Mouse (Mus musculus): ENCODE data around the gene Fbxo6.
"Not testable (repeated sequence)": the region's sequence is repeated elsewhere in the genome, so short reads cannot be mapped to it uniquely, and the experiment has no call there.

Fbxo6 gene

GRCm38 (mm10) chr4:148151267-148152168, at the start of gene Fbxo6:
Gene Fbxo6 (minus strand): TSS chr4:148152140.
- DNase-seq (ENCODE audit: low spot score) = no peak

DNA sequence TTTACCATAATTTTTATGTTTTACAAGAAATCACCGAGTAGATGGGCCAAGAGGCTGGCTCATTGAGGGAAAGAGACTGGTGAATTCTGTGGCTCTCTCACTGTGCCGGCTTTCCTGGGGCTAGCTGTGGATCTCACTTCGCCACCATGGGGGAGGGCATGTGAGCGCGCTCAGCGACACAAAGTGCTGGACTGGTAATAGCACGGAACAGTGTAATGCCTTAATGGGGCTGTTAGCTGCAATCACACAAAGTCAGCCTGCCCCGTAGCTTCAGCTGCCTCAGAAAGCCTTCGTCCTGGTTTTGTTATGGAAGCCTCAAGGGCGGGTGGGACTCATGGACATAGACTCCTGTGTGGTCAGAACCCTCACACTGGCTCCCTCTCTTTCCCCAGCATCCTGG, 46.8 kb upstream of the Fbxo6 start:
- DNase-seq (ENCODE audit: low spot score) = no peak

- no peak for DNase-seq (ENCODE audit: low spot score)
Observed at GRCm38 (mm10) chr4:148194400-148194799, 42.5 kb upstream of the Fbxo6 start.

DNA sequence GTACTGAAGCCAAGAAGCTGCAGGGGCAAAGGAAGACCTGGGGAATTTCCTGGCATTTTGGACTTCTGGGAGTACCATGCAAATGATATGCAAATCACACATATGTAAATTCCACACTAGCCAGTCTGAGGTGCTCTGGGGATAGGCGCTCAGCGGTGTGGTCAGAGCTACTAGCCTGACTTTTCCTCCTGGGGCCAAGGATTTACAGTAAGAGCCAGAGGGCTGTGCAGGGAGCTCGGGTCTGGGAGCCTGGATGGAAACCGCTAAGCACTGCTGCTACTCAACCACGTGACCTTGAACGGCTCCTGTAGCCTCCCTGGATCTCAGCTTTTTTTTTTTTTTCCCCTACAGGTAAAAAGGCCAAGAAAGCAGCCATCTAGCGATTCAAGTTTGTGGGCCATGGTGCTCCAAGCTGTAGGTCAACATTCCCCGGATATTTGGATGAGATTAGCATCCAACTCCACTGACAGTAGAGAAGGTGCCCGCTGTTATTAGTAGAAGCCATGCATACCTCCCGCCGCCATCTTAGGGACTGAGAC, 40.8 kb upstream of the Fbxo6 start:
- no peak for DNase-seq (ENCODE audit: low spot score)

GRCm38 (mm10) chr4:148188767-148189166, 36.8 kb upstream of the Fbxo6 start:
- DNase-seq (ENCODE audit: low spot score) = not testable (repeated sequence)

DNA sequence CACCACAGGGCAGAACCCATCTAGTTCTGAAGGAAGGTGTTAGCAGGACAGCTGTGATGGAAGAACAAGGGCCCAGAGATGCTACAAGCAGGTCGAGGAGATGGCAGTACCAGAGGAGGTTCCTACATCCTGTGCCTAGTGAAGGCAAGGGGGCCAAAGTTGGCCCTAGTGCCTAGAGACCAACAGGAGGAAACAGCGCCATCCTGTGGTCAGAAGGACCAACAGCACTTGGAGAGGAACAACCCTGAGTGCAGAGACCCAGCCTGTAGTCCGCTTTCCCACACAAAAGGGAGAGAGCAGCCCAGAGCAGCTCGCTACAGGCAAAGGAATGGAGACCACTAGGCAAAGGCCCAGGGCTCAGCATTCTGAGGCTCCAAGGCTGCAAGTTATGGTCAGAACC, 33.9 kb upstream of the Fbxo6 start:
- DNase-seq (ENCODE audit: low spot score) = no peak

DNA sequence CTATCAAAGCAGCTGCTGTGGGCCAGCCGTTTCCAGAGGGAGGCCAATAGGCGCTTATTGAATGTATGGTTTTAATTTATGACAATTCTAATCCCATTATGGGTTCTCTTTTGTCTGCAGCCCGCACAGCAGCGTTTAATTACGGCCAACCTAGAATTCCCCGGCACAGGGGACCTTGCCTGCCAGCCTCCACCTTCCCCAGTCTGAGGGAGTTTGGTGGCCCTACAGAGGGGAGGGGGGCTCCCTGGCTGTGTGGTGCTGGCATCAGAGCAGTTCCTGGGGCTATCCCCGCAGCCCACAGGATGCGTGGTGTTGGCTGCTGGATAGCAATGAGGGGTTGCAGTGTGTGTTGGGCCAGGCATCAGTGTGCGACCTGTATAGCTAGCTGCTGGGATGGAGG, 32.6 kb upstream of the Fbxo6 start:
- no peak for DNase-seq (ENCODE audit: low spot score)

DNA sequence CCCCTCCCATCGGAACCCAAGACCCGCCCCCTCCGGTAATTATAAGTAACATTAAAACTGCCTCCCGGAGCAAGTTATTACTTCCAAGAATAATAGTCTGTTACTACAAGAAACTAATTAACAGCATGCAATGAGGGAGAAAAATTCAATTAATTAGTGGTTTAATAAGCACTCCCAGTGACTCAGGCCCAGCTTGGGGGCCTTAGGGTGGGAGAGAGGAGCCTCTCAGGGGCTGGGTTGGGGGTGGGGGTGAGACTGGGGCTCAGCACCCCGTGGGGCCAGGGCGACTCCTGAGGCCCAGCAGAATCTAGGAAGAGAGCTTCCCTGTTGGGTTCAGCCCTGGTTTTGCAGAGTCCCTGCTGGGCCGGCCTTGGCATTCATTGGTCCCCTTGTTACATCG, 30.4 kb upstream of the Fbxo6 start:
- DNase-seq (ENCODE audit: low spot score) = no peak

GRCm38 (mm10) chr4:148181483-148181882, 29.5 kb upstream of the Fbxo6 start:
- no peak for DNase-seq (ENCODE audit: low spot score)

- no peak for DNase-seq (ENCODE audit: low spot score)
Observed at GRCm38 (mm10) chr4:148177716-148178115, 25.8 kb upstream of the Fbxo6 start.

DNA sequence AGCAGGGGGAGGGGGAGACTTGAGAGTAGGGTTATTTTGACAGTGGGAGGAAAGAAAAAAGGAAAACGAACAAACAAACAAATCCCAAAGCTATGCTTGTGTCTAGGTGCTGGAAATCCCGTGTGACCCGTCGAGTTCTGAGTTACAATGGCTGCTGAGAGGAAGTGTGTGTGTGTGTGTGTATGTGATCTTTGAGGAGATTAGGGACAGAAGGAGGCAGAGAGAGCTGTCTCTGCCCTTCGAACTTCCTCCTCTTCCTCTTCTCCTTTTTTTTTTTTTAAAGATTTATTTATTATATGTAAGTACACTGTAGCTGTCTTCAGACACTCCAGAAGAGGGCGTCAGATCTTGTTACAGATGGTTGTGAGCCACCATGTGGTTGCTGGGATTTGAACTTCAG, 24.7 kb upstream of the Fbxo6 start:
- not testable (repeated sequence) for DNase-seq (ENCODE audit: low spot score)

DNA sequence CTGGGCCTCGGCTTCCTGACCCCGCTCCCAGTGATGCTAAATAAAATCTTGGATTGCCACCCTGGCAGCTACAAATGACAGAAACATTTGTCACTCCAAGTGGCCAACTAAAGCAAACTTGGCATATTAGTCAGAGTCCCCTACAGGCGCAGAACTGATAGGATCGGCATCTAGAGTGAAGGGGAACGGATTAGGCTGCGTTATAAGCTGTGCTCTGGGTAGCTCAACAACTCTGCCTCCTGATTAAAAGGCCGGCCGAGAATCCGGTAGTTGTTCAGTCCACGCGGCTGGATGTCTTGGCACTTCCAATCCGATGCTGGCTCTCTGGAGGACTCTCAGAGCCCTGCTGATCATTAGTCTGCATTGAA, 22.5 kb upstream of the Fbxo6 start:
- DNase-seq (ENCODE audit: low spot score) = no peak

GRCm38 (mm10) chr4:148173811-148174494, 22.0 kb upstream of the Fbxo6 start:
- DNase-seq (ENCODE audit: low spot score) = no peak

DNA sequence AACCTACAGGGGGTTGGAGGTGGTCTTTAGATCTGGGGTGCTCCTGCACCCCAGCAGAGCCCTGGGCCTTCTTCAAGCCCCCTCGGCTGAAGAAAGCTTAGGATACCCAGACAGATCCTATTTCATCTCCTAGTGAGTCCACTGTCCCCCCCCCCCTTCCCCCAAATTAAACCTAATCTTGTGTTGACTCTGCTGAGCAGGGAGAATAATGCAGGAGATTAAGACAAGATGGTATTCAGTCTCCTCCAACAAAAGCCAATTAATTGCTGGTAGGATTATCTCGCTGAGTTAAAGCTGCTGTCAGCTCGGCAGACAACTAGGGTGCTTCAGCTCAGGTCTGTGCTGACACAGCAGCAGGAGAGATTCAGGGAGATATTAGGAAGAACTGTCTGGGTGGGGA, 19.3 kb upstream of the Fbxo6 start:
- no peak for DNase-seq (ENCODE audit: low spot score)

DNA sequence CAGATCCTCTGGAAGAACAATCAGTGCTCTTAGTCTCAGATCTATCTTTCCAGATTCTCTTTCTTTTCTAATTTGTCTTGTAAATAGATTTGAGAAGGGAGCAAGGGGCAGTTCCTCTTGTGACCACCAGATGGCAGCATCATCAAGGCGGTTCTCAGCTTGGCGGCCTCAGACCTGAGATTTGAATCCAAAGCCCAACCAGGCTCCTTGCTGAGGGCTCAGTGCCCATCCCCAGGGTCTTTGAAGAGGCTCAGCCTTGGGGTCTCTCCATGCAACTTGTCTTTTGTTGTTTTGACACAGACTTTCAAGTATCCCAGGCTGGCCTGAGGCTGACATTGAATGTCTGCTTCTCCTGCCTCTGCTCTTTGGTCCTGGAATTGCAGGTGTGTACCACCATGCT, 18.9 kb upstream of the Fbxo6 start:
- no peak for DNase-seq (ENCODE audit: low spot score)

DNA sequence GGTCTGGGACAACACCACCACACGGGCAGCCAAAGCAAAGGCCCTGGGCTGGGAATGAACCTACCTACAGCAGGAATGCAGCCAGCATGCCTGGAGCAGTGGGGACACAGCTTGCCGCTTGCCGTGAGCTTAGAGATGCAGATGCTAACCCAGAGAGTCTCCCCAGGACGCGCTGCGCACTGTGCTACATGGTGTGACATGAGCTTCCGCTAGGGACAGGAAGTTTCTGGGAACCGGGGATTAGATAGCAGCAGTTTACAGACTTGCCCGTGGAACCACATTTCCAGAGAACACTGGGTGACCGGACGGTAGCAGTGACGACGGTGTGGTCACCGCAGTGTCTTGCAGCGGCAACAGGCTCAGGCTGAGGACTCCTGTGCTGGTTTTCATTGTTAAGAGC, 17.6 kb upstream of the Fbxo6 start:
- DNase-seq (ENCODE audit: low spot score) = no peak

- DNase-seq (ENCODE audit: low spot score) = no peak
Observed at GRCm38 (mm10) chr4:148168287-148168686, 16.3 kb upstream of the Fbxo6 start.

GRCm38 (mm10) chr4:148166986-148167385, 15.0 kb upstream of the Fbxo6 start:
- DNase-seq (ENCODE audit: low spot score) = no peak

GRCm38 (mm10) chr4:148166431-148166830, 14.5 kb upstream of the Fbxo6 start:
- no peak for DNase-seq (ENCODE audit: low spot score)

- DNase-seq (ENCODE audit: low spot score) = no peak
Observed at GRCm38 (mm10) chr4:148165551-148165950, 13.6 kb upstream of the Fbxo6 start.

- no peak for DNase-seq (ENCODE audit: low spot score)
Observed at GRCm38 (mm10) chr4:148164461-148164860, 12.5 kb upstream of the Fbxo6 start.

DNA sequence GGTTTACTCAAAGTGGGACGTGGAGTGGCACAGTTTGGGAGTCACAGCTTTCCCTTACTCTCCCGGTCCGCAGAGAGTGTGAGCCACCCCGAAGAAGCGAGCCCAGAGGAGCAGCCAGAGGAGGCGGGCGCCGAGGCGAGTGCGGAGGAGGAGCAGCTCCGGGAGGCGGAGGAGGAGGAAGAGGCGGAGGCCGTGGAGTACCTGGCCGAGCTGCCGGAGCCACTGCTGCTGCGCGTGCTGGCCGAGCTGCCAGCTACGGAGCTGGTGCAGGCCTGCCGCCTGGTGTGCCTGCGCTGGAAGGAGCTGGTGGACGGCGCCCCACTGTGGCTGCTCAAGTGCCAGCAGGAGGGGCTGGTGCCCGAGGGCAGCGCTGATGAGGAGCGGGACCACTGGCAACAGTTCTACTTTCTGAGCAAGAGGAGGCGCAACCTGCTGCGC, 12.1 kb upstream of the Fbxo6 start:
- no peak for DNase-seq (ENCODE audit: low spot score)
